Mouse (Mus musculus) urinary bladder, postnatal 14 days (tissue): ENCODE data around the gene Tmem161a.
A peak's percentile ranks its signal among the peaks of the same experiment; 100 is the strongest.
"Not testable (repeated sequence)": the region's sequence is repeated elsewhere in the genome, so short reads cannot be mapped to it uniquely, and the experiment has no call there.

ENCODE experiments used
- DNase-seq: peaks from one replicate; pipeline ENCODE4 v3.0.0; 2021; ENCODE audit warnings: low spot score

Tmem161a gene

DNA sequence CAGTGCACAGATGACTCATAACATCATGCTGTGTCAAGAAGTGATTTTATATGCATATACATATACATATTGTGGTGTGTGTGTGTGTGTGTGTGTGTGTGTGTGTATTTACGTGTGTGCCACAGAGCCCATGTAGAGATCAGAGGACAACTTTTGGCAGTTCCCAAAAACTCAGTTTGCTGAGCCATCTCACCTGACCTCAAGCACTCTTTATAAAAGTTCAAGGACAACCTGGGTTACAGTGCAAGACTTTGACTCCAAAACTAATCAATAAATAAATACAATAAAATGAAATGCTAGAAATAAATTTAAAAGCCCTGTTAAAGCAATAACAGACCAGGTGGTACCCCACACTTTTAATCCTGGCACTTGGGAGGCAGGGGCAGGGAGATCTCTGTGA is 39.1 kb downstream of the Tmem161a start:
- DNase-seq = no peak

DNA sequence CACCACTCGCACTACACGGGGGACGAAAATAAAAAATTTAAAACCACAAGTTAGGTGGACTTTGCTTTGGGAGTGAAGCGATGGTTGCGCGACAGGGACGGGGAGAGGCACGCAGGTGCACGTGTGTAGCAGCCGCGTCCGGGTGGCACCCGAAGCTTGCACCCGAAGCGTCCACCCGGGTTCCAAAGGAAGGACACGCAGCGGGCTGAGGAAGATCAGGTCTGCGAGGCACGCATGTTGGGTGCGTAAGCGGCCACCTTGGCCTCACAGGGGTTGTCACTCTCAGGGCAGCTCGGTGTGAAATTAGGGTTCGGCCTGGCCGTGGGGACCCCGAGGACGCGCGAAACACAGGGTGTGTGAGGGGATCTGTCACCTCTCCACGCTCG is 39.6 kb downstream of the Tmem161a start:
- peak; percentile 33 for DNase-seq

DNA sequence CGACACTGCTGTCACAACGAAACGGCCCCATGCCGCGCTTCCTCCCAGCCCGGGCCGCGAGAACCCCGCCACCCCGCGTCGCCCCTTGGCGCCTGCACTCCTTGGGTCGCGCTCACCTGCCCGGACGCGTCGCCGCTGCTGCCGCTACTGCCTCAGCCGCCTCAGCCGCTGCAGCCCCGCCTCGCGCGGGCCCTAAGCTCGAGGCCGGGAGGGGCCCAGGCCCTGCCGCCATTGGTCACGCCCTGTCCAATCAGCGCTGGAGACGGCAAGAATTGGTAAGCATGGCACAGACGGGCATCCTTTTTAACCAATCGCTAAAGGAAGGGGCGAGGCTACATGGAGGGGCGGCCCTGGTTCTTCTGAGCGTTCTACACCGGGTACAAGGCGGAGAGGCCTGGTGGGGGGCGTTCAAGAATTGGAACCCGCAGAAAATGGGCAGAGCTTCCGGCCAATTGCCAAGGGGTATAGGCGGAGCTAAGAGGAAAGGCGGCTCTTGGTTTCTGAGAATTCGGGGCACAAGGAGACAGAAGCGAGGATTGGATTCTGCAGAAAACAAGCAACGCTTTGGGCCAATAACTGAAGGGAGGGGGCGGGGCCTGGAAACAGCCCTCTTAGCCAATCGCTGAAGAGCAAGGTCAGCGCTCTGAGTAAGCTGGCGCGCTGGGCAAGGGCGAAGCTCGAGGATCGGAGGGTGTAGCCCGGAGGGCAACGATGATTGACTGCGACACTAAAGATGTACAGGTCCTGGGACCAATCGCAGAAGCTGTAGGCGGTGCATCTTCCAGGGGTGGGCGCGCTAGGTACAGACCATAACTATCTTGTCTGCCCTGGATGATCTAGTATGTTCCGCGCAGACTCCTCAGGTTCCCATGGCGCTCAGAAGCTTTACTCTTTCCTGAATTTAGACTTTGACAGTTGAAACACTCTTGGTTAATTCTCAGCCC is 40.2 kb downstream of the Tmem161a start, which contains the start of gene Slc25a42:
Gene Slc25a42, minus strand, starts transcription at position 194 of the 944 bp plus-strand sequence.
- DNase-seq = peak; percentile 97

DNA sequence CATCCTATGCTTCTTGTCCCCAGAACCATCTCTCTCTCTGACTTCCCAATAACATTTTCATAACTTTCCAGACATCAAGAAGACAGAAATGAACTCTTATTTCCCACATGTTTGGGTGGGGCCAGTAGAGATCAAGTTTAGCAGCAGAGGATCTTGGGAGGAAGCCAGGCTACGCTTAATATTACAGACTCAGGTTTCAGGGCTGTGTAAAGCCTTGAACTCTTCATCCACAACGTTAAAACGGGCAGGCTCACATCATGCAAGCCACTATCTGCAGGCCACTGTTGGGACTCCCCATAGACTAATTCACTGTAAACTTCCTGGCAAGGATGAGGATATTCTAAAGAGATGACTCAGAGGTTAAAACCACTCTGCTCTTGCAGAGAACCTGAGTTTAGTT is 42.3 kb downstream of the Tmem161a start:
- DNase-seq = no peak

DNA sequence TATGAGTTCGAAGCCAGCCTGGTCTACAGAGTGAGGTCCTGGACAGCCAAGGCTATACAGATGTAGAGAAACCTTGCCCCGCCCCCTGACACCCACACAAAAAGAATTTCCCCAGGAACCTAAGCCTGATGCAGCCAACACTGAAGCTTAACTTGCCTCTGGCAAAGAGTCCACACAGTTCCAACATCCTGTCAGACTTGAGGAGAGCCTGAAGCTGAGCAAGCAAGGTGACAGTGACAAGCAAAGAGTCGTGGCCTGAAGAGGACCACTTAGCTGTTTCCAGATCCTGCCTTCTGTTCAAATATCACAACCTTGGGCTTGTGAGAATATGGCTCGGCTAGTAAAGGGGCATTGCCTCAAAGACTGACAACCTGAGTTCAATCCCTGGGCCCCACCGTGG is 42.9 kb downstream of the Tmem161a start:
- no peak for DNase-seq

DNA sequence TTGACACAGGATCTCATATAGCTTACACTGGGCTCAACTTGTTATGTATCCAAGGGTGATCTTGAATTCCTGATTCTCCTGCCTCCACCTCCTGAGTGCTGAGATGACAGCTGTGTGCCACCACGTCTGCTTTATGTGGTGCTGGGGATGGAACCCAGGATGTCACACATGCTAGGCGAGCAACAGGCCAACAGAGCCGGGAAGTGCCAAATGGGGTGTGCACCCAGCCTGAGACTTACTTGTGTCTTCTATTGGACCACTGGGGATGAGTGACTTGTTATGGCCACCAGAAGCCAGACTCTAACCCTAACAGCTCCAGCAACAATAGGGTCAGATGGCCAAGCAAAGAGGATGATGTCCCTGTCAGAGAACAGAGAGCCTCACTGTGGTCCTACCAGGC is 44.0 kb downstream of the Tmem161a start:
- DNase-seq = not testable (repeated sequence)

DNA sequence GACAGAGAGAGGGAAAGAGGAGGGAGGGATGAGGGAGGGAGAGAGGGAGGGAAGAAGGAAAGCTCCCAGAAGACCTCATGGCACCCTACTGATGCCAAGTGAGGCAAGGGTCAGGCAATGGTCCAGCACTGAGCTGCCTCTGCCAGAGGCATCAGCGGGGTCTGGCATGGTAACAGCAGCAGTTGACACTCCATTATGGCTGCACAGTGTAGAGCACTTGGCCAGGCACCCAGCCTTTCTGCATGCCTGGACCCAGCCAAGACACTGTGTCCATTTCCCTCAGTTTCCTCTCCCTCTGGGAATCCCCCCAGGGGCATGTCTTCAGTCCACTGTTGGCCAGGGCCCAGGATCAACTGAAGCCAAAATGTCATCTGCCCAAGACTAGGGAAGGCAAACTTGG is 44.4 kb downstream of the Tmem161a start:
- DNase-seq = peak; percentile 50

DNA sequence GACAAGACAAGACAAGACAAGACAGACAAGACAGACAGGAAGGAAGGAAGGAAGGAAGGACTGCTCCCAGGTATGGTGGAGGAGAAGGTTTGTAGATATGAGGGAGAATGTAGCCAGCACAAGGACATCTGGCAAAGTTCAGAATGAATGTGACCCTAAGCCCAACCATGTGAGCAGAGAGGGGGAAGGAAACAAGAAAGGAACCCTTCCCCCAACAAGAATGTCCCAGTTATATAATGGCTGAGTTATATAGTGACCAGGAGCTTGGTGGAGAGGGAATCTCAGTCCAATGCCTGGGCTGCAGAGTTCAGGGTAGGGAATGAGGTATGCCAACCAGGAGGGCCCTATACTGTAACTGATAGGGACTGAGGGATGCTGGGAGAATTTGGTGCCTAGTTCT is 45.3 kb downstream of the Tmem161a start:
- no peak for DNase-seq

DNA sequence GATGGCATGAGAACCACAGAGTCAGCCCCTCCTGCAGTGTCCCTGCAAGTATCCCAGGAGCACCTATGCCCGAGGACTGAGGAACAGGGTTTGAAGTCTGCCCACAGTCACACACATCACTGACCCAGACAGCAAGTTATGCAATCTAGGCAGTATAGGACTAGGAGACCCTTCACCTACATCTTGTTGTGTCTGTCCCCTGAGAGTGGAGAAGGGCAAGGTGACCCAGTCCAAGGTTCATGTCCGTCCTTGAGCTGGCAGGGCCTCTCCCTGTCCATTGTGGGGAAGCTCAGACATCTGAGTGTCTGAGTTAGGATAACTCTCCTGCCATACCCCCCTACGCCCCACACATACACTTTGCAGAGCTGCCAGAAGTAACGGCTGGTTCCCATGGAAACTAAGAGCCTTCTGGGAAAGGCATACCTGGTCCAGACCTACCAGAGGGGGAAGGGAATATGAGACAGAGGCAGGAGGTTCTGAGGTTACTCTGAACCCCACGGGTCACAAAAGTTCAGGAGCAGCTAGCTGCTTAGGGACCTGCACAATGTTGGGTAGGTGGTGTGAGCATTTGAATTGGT is 47.0 kb downstream of the Tmem161a start:
- DNase-seq = no peak

DNA sequence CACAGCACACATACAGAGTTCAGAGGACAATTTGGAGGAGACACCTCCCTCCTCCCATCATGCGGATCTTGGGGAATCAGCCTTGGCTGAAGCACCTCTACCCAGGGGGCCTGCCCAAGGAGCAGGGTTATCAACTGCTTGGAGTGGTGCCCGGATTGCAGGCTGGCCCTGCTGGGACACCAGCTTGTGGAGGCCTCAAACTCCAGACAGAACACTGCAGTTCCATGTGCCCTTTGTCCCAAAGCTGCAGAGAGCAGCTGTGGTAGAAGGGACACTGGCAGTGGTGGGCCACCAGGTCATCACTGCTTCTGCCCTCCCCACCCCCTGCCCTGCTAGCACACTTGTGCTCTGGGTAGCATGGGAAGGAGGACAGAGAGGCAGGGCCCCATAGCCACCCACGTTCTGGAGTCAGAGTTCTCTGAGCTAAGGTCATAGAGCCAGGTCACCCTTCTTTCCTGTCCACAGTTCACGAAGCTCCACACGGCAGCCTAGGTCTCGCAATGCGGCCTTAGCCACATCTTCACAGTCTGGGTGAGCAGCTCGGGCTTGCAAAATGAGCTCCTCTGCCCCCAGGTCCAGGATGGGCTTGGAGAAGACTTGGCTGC is 48.2 kb downstream of the Tmem161a start:
- no peak for DNase-seq

DNA sequence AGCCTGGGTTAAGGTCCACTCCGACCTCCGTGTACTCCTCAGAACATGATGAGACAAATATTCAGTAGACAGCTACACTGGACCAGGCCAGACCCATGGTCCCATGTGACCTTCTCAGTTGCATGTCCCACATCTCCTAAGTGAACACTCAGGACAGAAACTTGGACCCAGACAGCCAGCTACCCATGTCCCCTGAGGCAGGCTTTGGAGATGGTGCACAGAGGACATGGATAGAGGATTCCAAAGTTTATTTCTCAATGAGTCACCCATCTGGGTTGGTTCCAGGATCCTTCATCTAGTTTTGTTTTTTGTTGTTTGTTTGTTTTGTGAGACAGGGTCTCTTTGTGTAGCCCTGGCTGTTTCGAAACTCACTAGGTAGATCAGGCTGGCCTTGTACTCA is 48.8 kb downstream of the Tmem161a start:
- no peak for DNase-seq

DNA sequence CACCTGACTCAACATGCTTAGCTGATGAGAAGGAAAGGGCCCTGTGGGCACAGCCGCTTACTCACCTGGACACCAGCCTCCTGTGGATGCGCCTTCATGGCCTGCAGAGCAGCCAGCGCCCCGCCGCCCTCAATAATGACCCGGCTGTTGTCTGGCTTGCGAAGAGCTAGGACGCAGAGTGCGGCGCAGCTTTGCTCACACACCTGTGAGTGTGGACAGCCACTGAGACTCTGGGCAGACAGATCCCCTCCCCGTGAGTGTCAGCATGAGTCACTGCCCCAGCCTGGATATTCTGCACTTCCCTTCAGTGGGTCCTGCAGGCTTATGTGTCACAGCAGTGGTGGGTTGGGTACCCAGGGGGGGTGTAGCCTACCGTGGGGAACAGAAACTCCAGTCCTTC is 49.9 kb downstream of the Tmem161a start:
- DNase-seq = no peak

DNA sequence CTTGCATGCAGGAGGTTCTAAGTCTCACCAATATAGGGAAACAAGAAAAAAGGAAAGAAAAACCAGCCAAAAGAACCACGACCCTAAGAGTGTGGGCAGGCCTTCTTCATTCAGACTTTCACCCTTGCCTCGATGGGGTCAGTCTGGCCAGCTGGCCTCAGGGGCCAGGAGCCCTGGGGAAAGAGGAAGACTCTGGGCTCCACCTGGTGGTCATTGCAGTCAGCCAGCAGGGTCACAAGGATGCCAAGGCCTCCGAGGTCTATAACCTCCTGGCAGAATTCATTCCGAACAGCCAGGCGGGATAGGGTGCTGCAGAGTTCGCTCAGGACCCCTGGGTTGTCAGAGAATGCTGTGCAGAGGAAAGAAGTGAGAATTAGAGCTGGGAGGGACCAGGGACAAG is 51.2 kb downstream of the Tmem161a start:
- peak; percentile 49 for DNase-seq

DNA sequence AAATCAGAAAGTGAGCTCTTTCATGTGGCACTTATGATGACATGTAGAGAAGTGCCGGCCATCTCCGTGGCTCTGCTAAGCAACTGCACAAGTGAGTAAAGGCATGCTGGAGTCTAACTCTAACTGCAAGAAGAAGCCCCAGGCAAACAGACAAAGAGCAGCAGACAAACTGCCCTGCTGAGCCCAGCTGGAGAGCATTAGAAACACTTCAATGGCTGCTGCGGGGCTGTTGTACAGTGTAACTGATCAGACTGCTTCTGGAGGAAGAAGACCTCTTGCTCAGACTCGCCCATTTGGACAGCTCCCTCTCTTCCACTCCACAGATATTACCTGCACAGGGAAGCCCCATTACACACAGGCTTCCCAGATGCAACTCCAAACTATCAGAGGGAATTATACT is 55.8 kb downstream of the Tmem161a start:
- DNase-seq = no peak

DNA sequence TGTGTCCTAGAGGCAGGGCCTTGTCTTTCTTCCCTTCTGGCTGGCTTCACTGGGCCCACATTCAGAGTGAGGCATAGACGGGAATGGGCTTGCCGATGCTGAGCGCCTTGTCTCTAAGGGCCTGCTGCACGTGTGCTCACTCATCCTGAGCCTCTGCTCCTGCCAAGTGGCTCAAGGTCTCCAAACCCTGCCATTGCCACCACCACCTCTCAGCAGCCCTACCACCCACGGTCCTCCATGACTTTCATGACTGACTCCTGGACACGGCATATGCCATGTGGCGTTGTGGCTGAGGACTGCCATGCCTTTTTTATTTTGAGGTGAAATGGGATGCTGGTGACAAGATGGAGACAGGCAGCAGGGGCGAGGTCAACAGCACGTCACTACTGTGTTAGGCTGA is 58.7 kb downstream of the Tmem161a start:
- DNase-seq = no peak
